Mouse (Mus musculus) midbrain, embryonic 10.5 days (tissue): Measurements from ENCODE around the gene Mcts1. TPM values are rescaled to one million over a fixed set of nuclear protein-coding genes. Genes with fewer than 3 reads are reported as not detected.

Experiments used
- polyA plus RNA-seq: library from polyadenylated mRNA; unstranded; fragments of >200 nt; fragmentation: Nextera tagmentation; extraction: Ambion mirVana; gene quantifications from 2 replicates; pipeline ENCODE4 v1.2.1, GENCODE M21; 2016

Gene Mcts1
- polyA plus RNA-seq, 1 experiment from 2014 or later: 80.4 TPM

Other genes starting within 250 kb of the Mcts1 start
- 69.8 and 72.4 TPM in 2 replicates for gene Lamp2, start 144.1 kb upstream of the Mcts1 start, polyA plus RNA-seq
- 35.2 and 37.7 TPM in 2 replicates for gene Cul4b, start 24.4 kb upstream of the Mcts1 start, polyA plus RNA-seq
- 20.2 and 20.4 TPM in 2 replicates for gene C1galt1c1, start 34.5 kb downstream of the Mcts1 start, polyA plus RNA-seq
- not detected in 2 replicates for gene 6030498E09Rik, start 172.1 kb downstream of the Mcts1 start, polyA plus RNA-seq